Mouse (Mus musculus): ENCODE measurements around the gene Tex9. TPM values are rescaled to one million over a fixed set of nuclear protein-coding genes. Genes with fewer than 3 reads are reported as not detected.

Tex9 gene
- polyA plus RNA-seq, 1 experiment: 3.0 TPM

- no peak for TF ChIP-seq POLR2A (IDR thresholded peaks at IDR 0.05; ENCODE audit: low read depth, low read length)
- TF ChIP-seq CTCF (conservative IDR thresholded peaks at IDR 0.05; ENCODE audit: insufficient read depth, insufficient read length, low read depth, low read length): no peak
- DNase-seq: no peak
- H3K4me3 ChIP-seq (ENCODE audit: insufficient read depth, low read depth, low read length): no peak overlapping the region
- WGBS: 90% methylated on average over 8 of the region's 8 CpGs
- no peaks in the 10 kb centered on the region for H3K36me3 ChIP-seq (ENCODE audit: control insufficient read depth, insufficient read depth, low read length)
- H3K4me1 ChIP-seq (ENCODE audit: control insufficient read depth, insufficient read depth, low read length): 0 out of 2 replicates have a peak, but pooled peaks cover 3% of the 10 kb centered on the region
- no peak overlapping the region for H3K27ac ChIP-seq (ENCODE audit: insufficient read depth, low read depth, low read length)
- no peaks in the 10 kb centered on the region for H3K27me3 ChIP-seq (replicated peaks; ENCODE audit: control insufficient read depth, insufficient read depth, low read length)
These were observed 50.8 kb downstream of the Tex9 start for GRCm38 (mm10) chr9:72440948-72441926.

DNA sequence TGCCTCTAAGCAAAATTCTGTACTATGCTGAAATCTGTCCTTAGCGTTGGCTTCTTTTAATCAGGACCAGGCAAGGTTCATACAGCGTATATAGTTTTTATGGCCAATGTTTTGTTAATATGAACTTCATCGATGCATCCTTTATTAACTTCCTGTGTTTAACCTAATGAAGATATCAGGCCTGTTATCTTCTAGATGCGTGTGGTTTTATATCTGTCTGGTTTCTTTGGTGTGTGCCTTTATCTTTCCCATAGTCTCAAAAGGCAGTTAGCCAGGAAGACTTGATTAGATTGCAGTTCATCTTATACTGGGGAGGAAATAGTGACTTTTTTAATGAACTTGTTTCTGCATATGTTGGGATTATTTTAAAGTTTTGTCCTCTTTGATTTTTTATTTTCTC lies 51.7 kb downstream of the Tex9 start:
- H3K27ac ChIP-seq (ENCODE audit: insufficient read depth, low read depth, low read length): no peak overlapping the region
- 0 out of 2 replicates have a peak, but pooled peaks cover 3% of the 10 kb centered on the region for H3K4me1 ChIP-seq (ENCODE audit: control insufficient read depth, insufficient read depth, low read length)
- H3K4me3 ChIP-seq (ENCODE audit: insufficient read depth, low read depth, low read length): no peak overlapping the region
- TF ChIP-seq CTCF (conservative IDR thresholded peaks at IDR 0.05; ENCODE audit: insufficient read depth, insufficient read length, low read depth, low read length): no peak
- no peak for TF ChIP-seq POLR2A (IDR thresholded peaks at IDR 0.05; ENCODE audit: low read depth, low read length)
- H3K27me3 ChIP-seq (replicated peaks; ENCODE audit: control insufficient read depth, insufficient read depth, low read length): no peaks in the 10 kb centered on the region
- DNase-seq: no peak
- 96% methylated on average over 4 of the region's 4 CpGs for WGBS
- H3K36me3 ChIP-seq (ENCODE audit: control insufficient read depth, insufficient read depth, low read length): no peaks in the 10 kb centered on the region

GRCm38 (mm10) chr9:72438749-72439148 lies 53.3 kb downstream of the Tex9 start:
- Histone ChIP-seq H3K4me1 (ENCODE audit: control insufficient read depth, insufficient read depth, low read length) (0 out of 2 replicates have a peak, but pooled peaks cover 3% of the 10 kb centered on the region), H3K27ac (ENCODE audit: insufficient read depth, low read depth, low read length) (no peak overlapping the region), H3K27me3 (replicated peaks; ENCODE audit: control insufficient read depth, insufficient read depth, low read length) (no peaks in the 10 kb centered on the region), H3K36me3 (ENCODE audit: control insufficient read depth, insufficient read depth, low read length) (no peaks in the 10 kb centered on the region), H3K4me3 (ENCODE audit: insufficient read depth, low read depth, low read length) (peak overlapping the region; percentile 81)
- WGBS: 2% methylated on average over 9 of the region's 9 CpGs
- TF ChIP-seq CTCF (conservative IDR thresholded peaks at IDR 0.05; ENCODE audit: insufficient read depth, insufficient read length, low read depth, low read length) (no peak), POLR2A (IDR thresholded peaks at IDR 0.05; ENCODE audit: low read depth, low read length) (no peak)
- DNase-seq: no peak

DNA sequence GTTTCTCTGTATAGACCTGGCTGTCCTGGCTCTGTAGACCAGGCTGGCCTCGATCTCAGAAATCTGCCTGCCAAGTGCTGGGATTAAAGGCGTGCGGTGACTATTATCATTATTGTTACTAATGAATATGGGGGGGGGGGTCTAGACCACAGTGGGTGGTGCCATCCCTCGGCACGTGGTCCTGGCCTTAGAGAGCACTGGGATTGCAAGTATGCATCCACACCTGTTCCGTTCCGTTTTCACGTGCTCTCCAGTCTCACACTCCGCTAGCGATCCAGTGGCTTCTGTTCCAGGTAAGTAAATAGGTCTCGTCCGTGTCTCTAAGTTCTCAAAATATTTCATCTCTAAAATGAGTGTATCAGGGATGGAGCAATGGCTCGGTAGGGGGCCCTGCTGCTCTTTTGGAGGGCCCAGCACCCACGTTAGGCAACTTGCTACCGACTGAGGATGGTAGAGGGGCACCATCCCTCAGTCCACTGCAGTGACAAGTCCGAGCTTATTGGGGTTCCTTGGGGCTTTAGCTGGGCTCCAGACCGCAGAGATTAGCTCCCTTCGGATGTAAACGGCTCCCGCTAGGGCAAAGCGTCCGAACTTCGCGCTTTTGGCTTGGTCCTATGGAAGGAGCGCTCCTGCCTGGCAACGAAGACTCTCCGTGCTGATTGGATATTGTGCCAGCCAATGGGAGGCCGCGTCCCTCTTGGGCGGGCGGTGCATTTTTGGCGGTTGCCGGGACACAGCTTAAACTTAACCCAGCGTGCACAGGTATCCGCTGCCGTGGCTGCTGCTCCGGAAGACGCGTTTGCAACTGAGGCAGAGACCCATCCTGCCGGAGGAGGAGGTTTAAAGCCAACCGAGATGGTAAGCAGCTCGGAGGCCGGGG lies 54.0 kb downstream of the Tex9 start, which contains the start of gene Mns1:
Gene Mns1, plus strand, starts transcription at position 190 of the 880 bp plus-strand sequence.
- Histone ChIP-seq H3K4me3 (ENCODE audit: insufficient read depth, low read depth, low read length) (peak within 1 kb of the TSS; percentile 81), H3K27me3 (replicated peaks; ENCODE audit: control insufficient read depth, insufficient read depth, low read length) (no peaks in the 10 kb centered on the region), H3K4me1 (ENCODE audit: control insufficient read depth, insufficient read depth, low read length) (0 out of 2 replicates have a peak, but pooled peaks cover 3% of the 10 kb centered on the region), H3K36me3 (ENCODE audit: control insufficient read depth, insufficient read depth, low read length) (no peaks in the 10 kb centered on the region), H3K27ac (ENCODE audit: insufficient read depth, low read depth, low read length) (no peak within 1 kb of the TSS)
- WGBS: 4% methylated on average over 43 of the region's 43 CpGs
- DNase-seq: peak; percentile 97
- no peak for TF ChIP-seq POLR2A (IDR thresholded peaks at IDR 0.05; ENCODE audit: low read depth, low read length)
- 0 out of 2 replicates have a peak, but pooled peaks have one; percentile 0 for TF ChIP-seq CTCF (conservative IDR thresholded peaks at IDR 0.05; ENCODE audit: insufficient read depth, insufficient read length, low read depth, low read length)

DNA sequence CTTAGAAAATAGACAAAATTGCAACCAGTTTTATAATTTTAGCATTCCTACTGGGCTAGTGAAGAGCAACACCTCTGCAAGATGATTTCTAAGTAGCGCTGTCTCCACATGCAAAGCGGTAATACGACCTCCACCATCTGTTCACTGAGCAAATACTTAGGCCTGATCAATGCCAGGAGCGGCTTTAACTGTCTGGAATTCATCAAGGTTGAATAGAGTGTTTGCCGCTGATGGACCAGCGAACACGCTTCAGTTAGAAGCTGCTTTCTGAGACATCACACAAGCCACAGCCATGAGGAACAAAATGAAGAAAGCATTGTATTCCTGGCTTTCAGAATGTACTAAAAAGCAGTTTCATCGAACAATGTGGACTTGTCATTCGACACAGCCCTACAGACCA lies 57.1 kb downstream of the Tex9 start:
- 0 out of 2 replicates have a peak, but pooled peaks cover 3% of the 10 kb centered on the region for H3K4me1 ChIP-seq (ENCODE audit: control insufficient read depth, insufficient read depth, low read length)
- no peaks in the 10 kb centered on the region for H3K27me3 ChIP-seq (replicated peaks; ENCODE audit: control insufficient read depth, insufficient read depth, low read length)
- no peak for TF ChIP-seq CTCF (conservative IDR thresholded peaks at IDR 0.05; ENCODE audit: insufficient read depth, insufficient read length, low read depth, low read length)
- no peak for TF ChIP-seq POLR2A (IDR thresholded peaks at IDR 0.05; ENCODE audit: low read depth, low read length)
- no peak for DNase-seq
- no peaks in the 10 kb centered on the region for H3K36me3 ChIP-seq (ENCODE audit: control insufficient read depth, insufficient read depth, low read length)
- 78% methylated on average over 9 of the region's 9 CpGs for WGBS
- no peak overlapping the region for H3K4me3 ChIP-seq (ENCODE audit: insufficient read depth, low read depth, low read length)
- H3K27ac ChIP-seq (ENCODE audit: insufficient read depth, low read depth, low read length): no peak overlapping the region

GRCm38 (mm10) chr9:72427861-72428260 lies 64.2 kb downstream of the Tex9 start:
- no peak for DNase-seq
- H3K4me1 ChIP-seq (ENCODE audit: control insufficient read depth, insufficient read depth, low read length): no peaks in the 10 kb centered on the region
- TF ChIP-seq POLR2A (IDR thresholded peaks at IDR 0.05; ENCODE audit: low read depth, low read length) (no peak), CTCF (conservative IDR thresholded peaks at IDR 0.05; ENCODE audit: insufficient read depth, insufficient read length, low read depth, low read length) (no peak)
- no peaks in the 10 kb centered on the region for H3K27me3 ChIP-seq (replicated peaks; ENCODE audit: control insufficient read depth, insufficient read depth, low read length)
- 55% methylated on average over 4 of the region's 4 CpGs for WGBS
- H3K4me3 ChIP-seq (ENCODE audit: insufficient read depth, low read depth, low read length): no peak overlapping the region
- no peaks in the 10 kb centered on the region for H3K36me3 ChIP-seq (ENCODE audit: control insufficient read depth, insufficient read depth, low read length)
- no peak overlapping the region for H3K27ac ChIP-seq (ENCODE audit: insufficient read depth, low read depth, low read length)

Data from kidney, adult 2 months (tissue).